ENCODE assay signal across 8 mouse cellular contexts in the genomic region with DNA sequence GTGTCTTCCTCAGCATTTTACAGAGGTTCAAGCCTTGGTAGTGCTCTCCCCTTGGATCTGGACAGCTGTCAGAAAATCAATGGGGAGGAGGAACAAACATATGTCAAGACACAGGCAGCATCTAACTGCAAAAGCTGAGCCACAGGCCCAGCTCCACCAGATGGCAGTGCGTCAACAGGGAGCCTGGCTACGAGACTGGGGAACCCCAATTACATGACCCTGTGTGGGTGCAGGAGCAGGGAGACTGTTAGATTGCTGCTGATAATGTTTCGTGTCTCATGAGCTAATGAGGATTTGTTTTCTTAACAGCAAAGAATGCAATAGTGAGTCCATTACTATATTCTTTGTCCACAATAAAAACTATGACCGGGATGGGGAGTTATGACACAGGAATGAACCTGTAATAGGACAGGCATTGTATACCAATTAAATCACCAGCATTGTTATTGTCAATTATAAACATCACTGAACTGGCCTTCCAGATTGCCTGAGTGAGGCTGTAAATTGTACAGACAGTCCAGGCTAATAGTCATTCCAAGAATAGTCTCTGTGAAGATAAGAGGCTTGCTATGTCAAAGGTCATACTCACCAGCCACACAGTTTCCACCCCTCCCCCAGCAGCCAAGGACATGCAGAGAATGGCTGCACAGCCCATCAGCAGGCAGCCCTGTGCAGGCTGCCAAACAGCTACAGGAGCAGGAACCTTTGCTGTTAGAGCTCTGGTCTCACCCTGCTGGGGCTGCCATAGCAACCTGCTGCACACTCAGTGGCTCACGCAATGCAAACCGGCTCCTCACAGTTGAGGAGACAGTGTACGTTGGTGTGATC. TPM values are rescaled to one million over a fixed set of nuclear protein-coding genes. Genes with fewer than 3 reads are reported as not detected.
DNase-seq lines count a peak whose midpoint lies in the region; ATAC-seq and TF ChIP-seq lines count a peak whose summit lies in the region.

No protein-coding gene starts in this region.

- intact Hi-C loops in heart, postnatal 10 days (cut with DNase I): loop anchor here (1.0 to 2.0 kb wide), 2 partner anchors 61 to 187 kb away; no protein-coding TSS in a partner anchor

- H3K4me3 ChIP-seq in thymus, adult 2 months (ENCODE audit: control insufficient read depth, insufficient read depth, low read length): no peak overlapping the region
- H3K4me3 ChIP-seq in forebrain, embryonic 11.5 days (ENCODE audit: low read depth, low read length): no peak overlapping the region
- no peak overlapping the region for H3K4me3 ChIP-seq in liver, embryonic 11.5 days (ENCODE audit: low read depth, low read length)
- H3K4me3 ChIP-seq in neural tube, embryonic 11.5 days (ENCODE audit: low read depth, low read length): no peak overlapping the region

- H3K4me1 ChIP-seq in thymus, adult 2 months (replicated peaks; ENCODE audit: control insufficient read depth, insufficient read depth, low read length): no peaks in the 10 kb centered on the region
- H3K4me1 ChIP-seq in forebrain, embryonic 11.5 days (replicated peaks; ENCODE audit: control insufficient read depth, insufficient read depth, low read length): peaks cover 8% of the 10 kb centered on the region
- H3K4me1 ChIP-seq in liver, embryonic 11.5 days (replicated peaks; ENCODE audit: control insufficient read depth, insufficient read depth, low read length): peaks cover 4% of the 10 kb centered on the region; the same call in 1 of the 2 replicates
- peaks cover 10% of the 10 kb centered on the region for H3K4me1 ChIP-seq in neural tube, embryonic 11.5 days (ENCODE audit: control insufficient read depth, insufficient read depth, low read length)

- H3K36me3 ChIP-seq in thymus, adult 2 months (ENCODE audit: control insufficient read depth, insufficient read depth, low read length): no peaks in the 10 kb centered on the region
- no peaks in the 10 kb centered on the region for H3K36me3 ChIP-seq in forebrain, embryonic 11.5 days (ENCODE audit: control insufficient read depth, insufficient read depth, low read length)
- no peaks in the 10 kb centered on the region for H3K36me3 ChIP-seq in liver, embryonic 11.5 days (ENCODE audit: control insufficient read depth, insufficient read depth, low read length)
- H3K36me3 ChIP-seq in neural tube, embryonic 11.5 days (ENCODE audit: control insufficient read depth, insufficient read depth, low read length): no peaks in the 10 kb centered on the region

- no peak for TF ChIP-seq POLR2A in thymus, adult 2 months (IDR thresholded peaks at IDR 0.05; ENCODE audit: control insufficient read depth, extremely low read depth, insufficient read depth, low read length, poor library complexity)

- DNase-seq in thymus, adult 2 months: peak; percentile 18
- DNase-seq in thymus, adult 18-20 months: no peak
- DNase-seq in forebrain, embryonic 11.5 days (ENCODE audit: low spot score): peak; percentile 71
- DNase-seq in heart, postnatal 10 days: peak; percentile 86
- peak; percentile 76 to 78 for DNase-seq in kidney, postnatal 25 days
- peak; percentile 49 for DNase-seq in liver, embryonic 11.5 days (ENCODE audit: low spot score)
- DNase-seq in neural tube, embryonic 11.5 days (ENCODE audit: low spot score): peak; percentile 72
- DNase-seq in testis, postnatal 10 days (ENCODE audit: low spot score): peak; percentile 80

- peak; percentile 87 for ATAC-seq in forebrain, embryonic 11.5 days (replicated peaks; ENCODE audit: low FRiP score)
- peak; percentile 78 for ATAC-seq in liver, embryonic 11.5 days (replicated peaks; ENCODE audit: low FRiP score)
- peak; percentile 85 for ATAC-seq in neural tube, embryonic 11.5 days (ENCODE audit: insufficient read depth, low FRiP score, low TSS enrichment)

- WGBS in thymus, adult 2 months: 55% methylated on average over 7 of the region's 7 CpGs
- 8% methylated on average over 7 of the region's 7 CpGs for WGBS in forebrain, embryonic 11.5 days
- 27% methylated on average over 7 of the region's 7 CpGs for WGBS in liver, embryonic 11.5 days
- 7% methylated on average over 7 of the region's 7 CpGs for WGBS in neural tube, embryonic 11.5 days

- no peak overlapping the region; the same call in 1 of the 2 replicates for H3K9ac ChIP-seq in forebrain, embryonic 11.5 days (ENCODE audit: low read length)
- no peak overlapping the region for H3K9ac ChIP-seq in liver, embryonic 11.5 days (ENCODE audit: low read depth, low read length)
- peak overlapping the region; percentile 23; the same call in 1 of the 2 replicates for H3K9ac ChIP-seq in neural tube, embryonic 11.5 days (ENCODE audit: low read length)

- no peaks in the 10 kb centered on the region for H3K9me3 ChIP-seq in forebrain, embryonic 11.5 days (ENCODE audit: control insufficient read depth, low read length)
- H3K9me3 ChIP-seq in liver, embryonic 11.5 days (ENCODE audit: control insufficient read depth, low read length): no peaks in the 10 kb centered on the region
- H3K9me3 ChIP-seq in neural tube, embryonic 11.5 days (ENCODE audit: control insufficient read depth, low read length): no peaks in the 10 kb centered on the region

- H3K27ac ChIP-seq in thymus, adult 2 months (ENCODE audit: control insufficient read depth, insufficient read depth, low read length): no peak overlapping the region
- no peak overlapping the region for H3K27ac ChIP-seq in forebrain, embryonic 11.5 days (ENCODE audit: low read depth, low read length)
- no peak overlapping the region for H3K27ac ChIP-seq in liver, embryonic 11.5 days (ENCODE audit: low read depth, low read length)
- 0 out of 2 replicates have a peak overlapping the region, but pooled peaks have one; percentile 34 for H3K27ac ChIP-seq in neural tube, embryonic 11.5 days (ENCODE audit: low read depth, low read length)

- no peak overlapping the region for H3K4me2 ChIP-seq in forebrain, embryonic 11.5 days (ENCODE audit: low read depth, low read length, severe bottlenecking)
- H3K4me2 ChIP-seq in liver, embryonic 11.5 days: peak overlapping the region; percentile 2
- no peak overlapping the region for H3K4me2 ChIP-seq in neural tube, embryonic 11.5 days (ENCODE audit: low read depth)

- TF ChIP-seq CTCF in thymus, adult 2 months (IDR thresholded peaks at IDR 0.05; ENCODE audit: borderline replicate concordance, control insufficient read depth, extremely low read depth, insufficient read depth, low read length, poor library complexity): 0 out of 2 replicates have a peak, but pooled peaks have one; percentile 27

- H3K27me3 ChIP-seq in thymus, adult 2 months (ENCODE audit: control insufficient read depth, insufficient read depth, low read length): no peaks in the 10 kb centered on the region
- no peaks in the 10 kb centered on the region for H3K27me3 ChIP-seq in forebrain, embryonic 11.5 days (ENCODE audit: control insufficient read depth, insufficient read depth, low read length)
- no peaks in the 10 kb centered on the region for H3K27me3 ChIP-seq in liver, embryonic 11.5 days (replicated peaks; ENCODE audit: control insufficient read depth, insufficient read depth, low read length)
- H3K27me3 ChIP-seq in neural tube, embryonic 11.5 days (ENCODE audit: control insufficient read depth, insufficient read depth, low read length): no peaks in the 10 kb centered on the region

RNA-seq across cellular contexts. Expression of a gene that starts 58.8 kb away (rescaled TPM):
- polyA plus RNA-seq in thymus, adult 2 months (2012; rRNA removed): 0.66 and 0.85 TPM in 2 replicates
- not detected in 2 replicates for polyA plus RNA-seq in forebrain, embryonic 11.5 days (2014; fragmentation: Nextera tagmentation; extraction: Ambion mirVana)
- total RNA-seq in heart, postnatal 10 days (2021): not detected
- 0.12 TPM in 1 of 2 replicates, not detected in the other for polyA plus RNA-seq in liver, embryonic 11.5 days (2014; fragmentation: Nextera tagmentation; extraction: Ambion mirVana)
- polyA plus RNA-seq in neural tube, embryonic 11.5 days (2014; fragmentation: Nextera tagmentation; extraction: Ambion mirVana): 0.31 and 0.39 TPM in 2 replicates

Comparison
In these comparisons a context has a peak if more than half of its experiments do, and no peak if none do; other contexts are left out.
1. DNase-seq: peak in thymus, adult 2 months (single experiment), forebrain, embryonic 11.5 days (single experiment), heart, postnatal 10 days (2 of 2), kidney, postnatal 25 days (2 of 2), liver, embryonic 11.5 days (single experiment), neural tube, embryonic 11.5 days (single experiment) and testis, postnatal 10 days (single experiment); none in thymus, adult 18-20 months (0 of 2).
2. Peak in every context shown above with its lines, with median percentiles within 50 percentile points of each other: ATAC-seq.